Mouse (Mus musculus): ENCODE results near the gene Nfs1. TPM values are rescaled to one million over a fixed set of nuclear protein-coding genes. Genes with fewer than 3 reads are reported as not detected.
"Not testable (repeated sequence)": the region's sequence is repeated elsewhere in the genome, so short reads cannot be mapped to it uniquely, and the experiment has no call there.

The Nfs1 gene
- polyA plus RNA-seq, 1 experiment from 2014 or later: 36.6 TPM

GRCm38 (mm10) chr2:156134161-156134560 is 9.8 kb downstream of the Nfs1 start:
- peaks cover 25% of the 10 kb centered on the region for H3K36me3 ChIP-seq
- H3K27me3 ChIP-seq: no peaks in the 10 kb centered on the region
- H3K4me2 ChIP-seq (replicated peaks): no peak overlapping the region
- H3K9ac ChIP-seq: no peak overlapping the region
- no peaks in the 10 kb centered on the region for H3K9me3 ChIP-seq
- H3K4me3 ChIP-seq: no peak overlapping the region
- ATAC-seq (ENCODE audit: low FRiP score, low read depth): no peak
- H3K4me1 ChIP-seq: no peaks in the 10 kb centered on the region
- H3K27ac ChIP-seq: no peak overlapping the region
- 94% methylated on average over 5 of the region's 5 CpGs for WGBS

- Histone ChIP-seq H3K4me3 (no peak within 1 kb of the TSS), H3K36me3 (peaks cover 53% of the 10 kb centered on the region), H3K27me3 (no peaks in the 10 kb centered on the region), H3K9ac (no peak within 1 kb of the TSS), H3K9me3 (no peaks in the 10 kb centered on the region), H3K4me1 (no peaks in the 10 kb centered on the region), H3K4me2 (replicated peaks) (no peak within 1 kb of the TSS), H3K27ac (no peak within 1 kb of the TSS)
- no peak for ATAC-seq (ENCODE audit: low FRiP score, low read depth)
- WGBS: 93% methylated on average over 5 of the region's 5 CpGs
Measured at GRCm38 (mm10) chr2:156126992-156127391, 17.0 kb downstream of the Nfs1 start, which contains the start of gene Gm28036. Gene Gm28036 (minus strand): TSS chr2:156127092.

- Histone ChIP-seq H3K27me3 (no peaks in the 10 kb centered on the region), H3K9me3 (no peaks in the 10 kb centered on the region), H3K27ac (no peak overlapping the region), H3K4me1 (no peaks in the 10 kb centered on the region), H3K36me3 (peaks cover 40% of the 10 kb centered on the region), H3K4me2 (replicated peaks) (no peak overlapping the region), H3K9ac (no peak overlapping the region), H3K4me3 (no peak overlapping the region)
- 88% methylated on average over 5 of the region's 5 CpGs for WGBS
- ATAC-seq (ENCODE audit: low FRiP score, low read depth): no peak
Measured at GRCm38 (mm10) chr2:156123731-156124130, 20.3 kb downstream of the Nfs1 start.

GRCm38 (mm10) chr2:156119566-156119965 is 24.4 kb downstream of the Nfs1 start:
- Histone ChIP-seq H3K4me1 (no peaks in the 10 kb centered on the region), H3K9ac (no peak overlapping the region), H3K9me3 (no peaks in the 10 kb centered on the region), H3K4me2 (replicated peaks) (no peak overlapping the region), H3K36me3 (peaks cover 14% of the 10 kb centered on the region; the same call in 1 of the 2 replicates), H3K4me3 (no peak overlapping the region), H3K27me3 (no peaks in the 10 kb centered on the region), H3K27ac (no peak overlapping the region)
- no peak for ATAC-seq (ENCODE audit: low FRiP score, low read depth)

- H3K36me3 ChIP-seq; ATAC-seq (ENCODE audit: low FRiP score, low read depth): not testable (repeated sequence)
- WGBS: 27% methylated on average over 5 of the region's 5 CpGs
Measured at GRCm38 (mm10) chr2:156112080-156112423, 31.9 kb downstream of the Nfs1 start.

GRCm38 (mm10) chr2:156111358-156112079 is 32.5 kb downstream of the Nfs1 start, which contains the start of the genes Cpne1 and Rbm12:
Gene Cpne1 (minus strand): TSS chr2:156111965.
Gene Rbm12 (minus strand): TSS chr2:156111978.
- peak within 1 kb of the TSS; percentile 92 for H3K27ac ChIP-seq

More at GRCm38 (mm10) chr2:156112080-156112423, 31.9 kb downstream of the Nfs1 start:
- not testable (repeated sequence) for H3K27me3 ChIP-seq, H3K9me3 ChIP-seq, H3K4me1 ChIP-seq
- Histone ChIP-seq H3K4me2 (replicated peaks) (peak overlapping the region; percentile 69), H3K9ac (peak overlapping the region; percentile 97), H3K4me3 (peak overlapping the region; percentile 95), H3K27ac (peak overlapping the region; percentile 92)

GRCm38 (mm10) chr2:156110627-156111357 is 33.2 kb downstream of the Nfs1 start:
- H3K4me1 ChIP-seq: peaks cover 15% of the 10 kb centered on the region
- H3K36me3 ChIP-seq: peaks cover 7% of the 10 kb centered on the region; the same call in 1 of the 2 replicates
- H3K9me3 ChIP-seq: no peaks in the 10 kb centered on the region
- under 1% methylated on average over 16 of the region's 16 CpGs for WGBS
- H3K4me2 ChIP-seq (replicated peaks): peak overlapping the region; percentile 69
- H3K4me3 ChIP-seq: peak overlapping the region; percentile 95
- no peaks in the 10 kb centered on the region for H3K27me3 ChIP-seq
- ATAC-seq (ENCODE audit: low FRiP score, low read depth): peak; percentile 73
- H3K27ac ChIP-seq: peak overlapping the region; percentile 92
- peak overlapping the region; percentile 97 for H3K9ac ChIP-seq

More at GRCm38 (mm10) chr2:156111358-156112079, 32.5 kb downstream of the Nfs1 start, which contains the start of the genes Cpne1 and Rbm12:
- Histone ChIP-seq H3K4me3 (peak within 1 kb of the TSS; percentile 95), H3K27me3 (no peaks in the 10 kb centered on the region), H3K9ac (peak within 1 kb of the TSS; percentile 97), H3K4me2 (replicated peaks) (peak within 1 kb of the TSS; percentile 69), H3K4me1 (peaks cover 11% of the 10 kb centered on the region), H3K9me3 (no peaks in the 10 kb centered on the region), H3K36me3 (peaks cover 3% of the 10 kb centered on the region; the same call in 1 of the 2 replicates)
- peak; percentile 93 for ATAC-seq (ENCODE audit: low FRiP score, low read depth)
- under 1% methylated on average over 74 of the region's 74 CpGs for WGBS

- peaks cover 16% of the 10 kb centered on the region for H3K4me1 ChIP-seq
- 58% methylated on average over 5 of the region's 5 CpGs for WGBS
- H3K9ac ChIP-seq: no peak overlapping the region
- H3K9me3 ChIP-seq: no peaks in the 10 kb centered on the region
- H3K4me3 ChIP-seq: no peak overlapping the region
- H3K4me2 ChIP-seq (replicated peaks): no peak overlapping the region
- ATAC-seq (ENCODE audit: low FRiP score, low read depth): no peak
- H3K36me3 ChIP-seq: peaks cover 33% of the 10 kb centered on the region
- no peak overlapping the region for H3K27ac ChIP-seq
- no peaks in the 10 kb centered on the region for H3K27me3 ChIP-seq
Measured at GRCm38 (mm10) chr2:156091926-156092325, 52.1 kb downstream of the Nfs1 start.

- 100% methylated on average over 1 of the region's 1 CpGs for WGBS
- Histone ChIP-seq H3K27me3 (no peaks in the 10 kb centered on the region), H3K4me2 (replicated peaks) (no peak overlapping the region), H3K9me3 (no peaks in the 10 kb centered on the region), H3K4me3 (no peak overlapping the region), H3K9ac (no peak overlapping the region), H3K27ac (no peak overlapping the region), H3K4me1 (peaks cover 18% of the 10 kb centered on the region), H3K36me3 (peaks cover 12% of the 10 kb centered on the region)
- no peak for ATAC-seq (ENCODE audit: low FRiP score, low read depth)
Measured at GRCm38 (mm10) chr2:156089799-156090198, 54.2 kb downstream of the Nfs1 start.

GRCm38 (mm10) chr2:156087391-156088110 is 56.4 kb downstream of the Nfs1 start:
- no peak overlapping the region for H3K27ac ChIP-seq
- H3K4me1 ChIP-seq: peaks cover 18% of the 10 kb centered on the region
- no peak overlapping the region for H3K4me2 ChIP-seq (replicated peaks)
- WGBS: 89% methylated on average over 7 of the region's 7 CpGs
- H3K4me3 ChIP-seq: no peak overlapping the region
- H3K9ac ChIP-seq: no peak overlapping the region
- H3K9me3 ChIP-seq: no peaks in the 10 kb centered on the region
- H3K27me3 ChIP-seq: no peaks in the 10 kb centered on the region
- H3K36me3 ChIP-seq: peaks cover 9% of the 10 kb centered on the region
- no peak for ATAC-seq (ENCODE audit: low FRiP score, low read depth)

GRCm38 (mm10) chr2:156084541-156084940 is 59.4 kb downstream of the Nfs1 start:
- Histone ChIP-seq H3K4me3 (no peak overlapping the region), H3K9ac (no peak overlapping the region), H3K27ac (no peak overlapping the region), H3K36me3 (peaks cover 3% of the 10 kb centered on the region), H3K27me3 (no peaks in the 10 kb centered on the region), H3K4me2 (replicated peaks) (no peak overlapping the region), H3K9me3 (no peaks in the 10 kb centered on the region), H3K4me1 (peaks cover 13% of the 10 kb centered on the region; the same call in 1 of the 2 replicates)
- WGBS: 92% methylated on average over 3 of the region's 3 CpGs
- ATAC-seq (ENCODE audit: low FRiP score, low read depth): no peak

- H3K9ac ChIP-seq: no peak overlapping the region
- no peak overlapping the region for H3K27ac ChIP-seq
- no peaks in the 10 kb centered on the region for H3K4me1 ChIP-seq
- H3K27me3 ChIP-seq: no peaks in the 10 kb centered on the region
- H3K4me3 ChIP-seq: no peak overlapping the region
- H3K36me3 ChIP-seq: peaks cover 41% of the 10 kb centered on the region
- H3K9me3 ChIP-seq: no peaks in the 10 kb centered on the region
- no peak overlapping the region for H3K4me2 ChIP-seq (replicated peaks)
- WGBS: 90% methylated on average over 7 of the region's 7 CpGs
- no peak for ATAC-seq (ENCODE audit: low FRiP score, low read depth)
Measured at GRCm38 (mm10) chr2:156080391-156080790, 63.6 kb downstream of the Nfs1 start.
